Mouse (Mus musculus) liver, embryonic 18 days (tissue): ENCODE measurements around the gene Slu7. TPM values are rescaled to one million over a fixed set of nuclear protein-coding genes. Genes with fewer than 3 reads are reported as not detected.

Experiments used
- polyA plus RNA-seq: library from polyadenylated mRNA; depleted of rRNA; stranded (reverse); fragments of >200 nt; gene quantifications from 2 replicates; pipeline ENCODE4 v1.2.3, GENCODE M21; 2012; rRNA removed

Slu7 gene
- 4.1 and 4.4 TPM in 2 replicates for polyA plus RNA-seq

DNA sequence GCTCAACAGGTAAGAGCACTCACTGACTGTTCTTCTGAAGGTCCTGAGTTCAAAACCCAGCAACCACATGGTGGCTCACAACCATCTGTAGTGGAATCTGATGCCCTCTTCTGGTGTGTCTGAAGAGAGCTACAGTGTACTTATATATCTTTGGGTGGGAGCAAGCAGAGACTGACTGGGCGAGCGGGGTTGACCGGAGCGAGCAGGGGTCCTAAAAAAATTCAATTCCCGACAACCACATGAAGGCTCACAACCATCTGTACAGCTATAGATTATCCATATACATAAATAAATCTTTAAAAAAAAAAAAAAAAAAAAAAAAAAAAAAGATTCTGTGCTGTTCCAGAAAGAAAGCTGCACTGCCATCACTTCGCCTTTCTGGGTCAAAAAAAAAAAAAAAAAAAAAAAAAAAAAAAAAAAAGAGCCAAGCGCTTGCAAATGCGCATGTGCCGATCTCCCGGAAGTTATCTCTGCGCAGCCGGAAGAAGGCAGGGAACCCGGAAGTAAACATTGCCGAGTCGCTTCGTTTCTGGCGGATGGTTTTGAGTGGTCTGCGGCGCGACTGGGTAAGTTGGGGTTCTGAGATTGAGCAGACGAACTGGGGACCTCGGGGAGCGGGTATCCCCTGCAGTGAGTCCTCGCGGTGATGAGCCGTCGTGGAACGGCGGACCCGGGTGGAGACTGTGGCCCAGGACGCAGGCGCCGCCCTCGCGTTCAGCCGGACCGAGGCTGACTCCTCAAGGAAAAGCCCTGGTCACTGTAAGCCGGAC, at the start of gene Slu7:
TSS of gene Slu7 (plus strand) at position 491 of the 770 bp plus-strand sequence.

DNA sequence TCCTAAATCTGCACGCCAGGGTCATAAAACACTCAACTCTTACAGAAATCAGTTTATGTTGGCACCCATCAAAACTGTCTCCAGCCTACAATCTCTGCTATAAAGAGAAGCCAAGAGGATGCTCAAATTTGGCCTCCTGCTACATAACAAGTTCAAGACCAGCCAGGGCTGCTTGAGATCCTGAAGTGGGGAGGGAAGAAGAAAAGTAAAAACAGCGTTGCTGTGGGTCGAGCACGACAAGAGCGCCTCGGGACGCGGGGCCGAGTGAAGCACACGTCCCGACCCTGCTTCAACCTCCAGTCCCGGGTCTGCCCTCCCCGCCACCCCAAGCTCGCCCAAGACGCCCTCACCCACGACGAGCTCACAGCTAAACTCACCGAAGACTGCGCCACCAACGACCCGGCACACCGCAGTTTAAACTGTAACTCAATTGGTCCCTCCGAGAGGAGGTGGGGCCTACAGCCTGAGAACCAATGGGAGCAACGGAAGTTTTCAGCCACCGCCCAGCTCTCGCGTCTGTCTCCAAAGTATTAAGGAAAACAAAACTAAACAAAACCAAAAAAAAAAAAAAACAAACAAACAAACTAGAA, 7.6 kb upstream of the Slu7 start, which contains the start of gene Pttg1:
TSS of gene Pttg1 (minus strand) at position 428 of the 590 bp plus-strand sequence.

DNA sequence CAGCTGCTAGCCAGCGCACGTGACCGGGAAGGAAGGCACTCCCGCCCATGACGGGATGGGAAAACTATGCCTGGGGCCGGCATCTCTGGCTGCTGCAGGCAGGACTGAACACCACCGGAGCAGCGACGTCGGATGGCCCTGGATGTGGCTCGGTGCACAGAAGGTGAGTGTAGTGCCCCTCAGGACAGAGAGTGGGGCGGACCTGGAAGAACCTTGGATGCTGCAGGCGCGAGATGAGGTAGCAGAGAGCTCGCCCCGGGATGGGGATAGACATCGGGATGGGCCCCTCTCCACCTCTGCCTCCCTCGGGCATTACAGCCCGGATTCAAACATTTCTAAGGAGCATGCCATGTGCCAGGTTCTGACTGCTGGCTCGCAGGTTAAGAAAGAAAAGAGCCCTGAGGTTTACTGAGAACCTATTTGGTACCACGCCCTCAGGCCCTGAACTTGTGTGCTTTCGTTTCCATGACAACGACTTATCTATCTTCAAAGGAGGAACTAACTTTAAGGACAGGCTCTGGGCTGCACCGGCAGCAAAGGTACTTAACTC, 40.8 kb downstream of the Slu7 start, which contains the start of gene C1qtnf2:
TSS of gene C1qtnf2 (plus strand) at position 52 of the 550 bp plus-strand sequence.

Other genes with a start within 250 kb of the Slu7 start
- 50.6 and 59.2 TPM in 2 replicates for gene Pttg1, start 7.5 kb upstream of the Slu7 start, polyA plus RNA-seq
- gene C1qtnf2, start 40.5 kb downstream of the Slu7 start, polyA plus RNA-seq, result 1.6 and 1.8 TPM in 2 replicates
- 1.1 and 1.2 TPM in 2 replicates for gene Ccnjl, start 95.0 kb downstream of the Slu7 start, polyA plus RNA-seq
- gene 4933415A04Rik, start 153.3 kb downstream of the Slu7 start, polyA plus RNA-seq, result 0.16 and 0.18 TPM in 2 replicates
- not detected in 2 replicates for gene Fabp6, start 167.8 kb downstream of the Slu7 start, polyA plus RNA-seq
- gene Pwwp2a, start 248.3 kb downstream of the Slu7 start, polyA plus RNA-seq, result 14.0 and 16.1 TPM in 2 replicates